Mouse (Mus musculus) left cerebral cortex, postnatal 4 days (tissue): ENCODE results near the gene Acad11. TPM values are rescaled to one million over a fixed set of nuclear protein-coding genes. Genes with fewer than 3 reads are reported as not detected.

ENCODE experiments used
- DNase-seq: peaks from one replicate; pipeline ENCODE4 v3.0.0-alpha.2; 2022
- intact Hi-C: fragments of 180-260 bp; cut with DNase I; formaldehyde crosslinking; loops from one replicate; pipeline ENCODE4 v1.15.1; 2025
- total RNA-seq, 2 experiments: library from RNA; stranded (reverse); gene quantifications; 2 replicates each; pipeline ENCODE4 v1.2.3; 2021

The Acad11 gene
- 1 to 10 TPM; 8.0 to 8.9 TPM for total RNA-seq

- intact Hi-C loops = no loop called here
- peak; percentile 81 for DNase-seq
These were observed at the start of gene Acad11 for GRCm38 (mm10) chr9:104063244-104063961. TSS of gene Acad11 (plus strand) at chr9:104063377.

- intact Hi-C loops = no loop called here
- DNase-seq = no peak
These were observed 48.7 kb upstream of the Acad11 start for GRCm38 (mm10) chr9:104014526-104014925.

DNA sequence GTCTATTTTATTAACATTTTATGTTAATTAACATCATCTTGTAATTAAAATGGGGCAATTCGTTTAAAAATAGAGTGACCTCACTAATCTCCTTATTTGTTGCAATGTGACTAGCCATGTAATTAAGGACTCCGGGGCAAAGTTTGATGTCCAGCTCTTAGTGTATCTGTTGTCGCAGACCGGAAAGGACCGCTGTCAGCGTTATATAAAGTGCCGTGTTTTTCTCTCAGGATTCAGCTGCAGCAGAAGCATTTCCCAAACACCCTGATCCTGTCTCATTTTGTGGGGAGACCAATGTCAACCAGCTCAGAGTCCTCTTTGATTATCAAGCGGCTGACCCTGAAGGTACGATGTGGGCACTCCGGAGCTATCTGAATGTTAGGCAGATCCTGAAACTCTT is 42.2 kb upstream of the Acad11 start:
- intact Hi-C loops = no loop called here
- DNase-seq = no peak

- DNase-seq = no peak
- intact Hi-C loops = no loop called here
These were observed 36.0 kb upstream of the Acad11 start for GRCm38 (mm10) chr9:104027186-104027585.

- intact Hi-C loops = no loop called here
- no peak for DNase-seq
These were observed 33.3 kb upstream of the Acad11 start for GRCm38 (mm10) chr9:104029861-104030260.

GRCm38 (mm10) chr9:104034231-104034630 is 28.9 kb upstream of the Acad11 start:
- intact Hi-C loops = no loop called here
- no peak for DNase-seq

DNA sequence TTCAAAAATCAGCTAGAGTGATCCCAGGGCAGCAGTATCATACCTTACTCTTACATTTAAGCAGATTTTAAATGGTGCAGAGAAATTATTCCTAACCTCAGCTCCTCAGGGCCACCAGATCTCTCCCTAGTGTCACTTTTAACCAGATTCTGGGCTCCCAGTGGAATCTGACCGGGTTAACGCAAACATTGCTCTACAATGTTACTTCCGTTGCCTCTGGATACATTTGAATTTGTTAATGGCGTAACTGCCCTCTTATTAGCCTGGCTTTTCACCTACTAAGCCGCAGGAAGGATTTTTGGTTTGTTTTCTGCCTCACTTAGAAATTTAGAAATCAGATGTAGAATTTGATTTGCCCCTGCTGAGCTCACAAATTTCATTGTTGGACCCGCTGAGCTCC is 28.5 kb upstream of the Acad11 start:
- DNase-seq = no peak
- intact Hi-C loops = no loop called here

- peak; percentile 82 for DNase-seq
- intact Hi-C loops = no loop called here
These were observed 27.7 kb upstream of the Acad11 start for GRCm38 (mm10) chr9:104035261-104036015.

DNA sequence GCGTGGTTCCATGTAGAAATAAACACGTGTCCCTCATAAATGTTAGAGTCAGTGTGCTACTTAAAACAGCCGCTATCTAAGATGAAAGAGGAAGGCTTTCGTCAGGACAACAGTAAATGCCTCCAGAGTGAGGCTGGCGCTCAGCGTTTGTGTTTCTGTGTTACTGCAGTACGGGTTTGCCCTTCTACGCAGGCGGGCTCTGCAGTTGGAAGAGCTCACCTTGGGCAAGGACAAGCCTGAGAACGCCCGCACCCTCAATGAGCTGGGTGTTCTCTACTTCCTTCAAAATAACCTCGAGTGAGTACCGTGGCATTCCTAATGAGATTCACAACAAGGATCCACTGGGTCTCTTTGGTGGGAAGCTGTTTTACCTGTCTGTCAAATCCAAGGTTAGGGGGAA is 24.9 kb upstream of the Acad11 start:
- intact Hi-C loops = no loop called here
- no peak for DNase-seq

DNA sequence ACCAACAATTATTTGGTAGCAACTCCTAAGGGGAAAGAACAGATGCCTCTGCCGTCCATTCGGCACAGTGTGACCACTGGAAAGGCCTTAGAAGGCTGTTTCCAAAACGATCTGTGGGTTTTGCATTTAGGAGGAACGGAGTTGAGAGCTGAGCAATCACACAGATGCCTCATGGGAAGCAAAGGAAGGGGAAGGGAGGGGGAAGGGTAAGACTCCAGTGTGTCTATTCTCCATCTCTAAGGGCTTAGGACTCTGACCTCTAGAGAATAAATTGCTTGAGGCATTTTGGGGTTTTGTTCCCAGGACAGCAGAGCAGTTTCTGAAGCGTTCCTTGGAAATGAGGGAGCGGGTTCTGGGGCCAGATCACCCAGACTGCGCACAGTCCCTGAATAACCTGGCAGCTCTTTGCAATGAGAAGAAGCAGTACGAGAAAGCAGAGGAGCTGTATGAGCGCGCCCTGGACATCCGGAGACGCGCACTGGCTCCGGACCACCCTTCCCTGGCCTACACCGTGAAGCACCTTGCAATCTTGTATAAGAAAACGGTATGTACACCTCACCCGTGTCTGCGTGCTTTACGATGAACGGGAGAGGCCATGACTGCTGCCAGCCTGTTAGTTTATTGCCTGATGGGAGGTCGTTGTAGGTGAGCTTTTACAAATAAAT is 24.0 kb upstream of the Acad11 start:
- intact Hi-C loops = no loop called here
- no peak for DNase-seq

GRCm38 (mm10) chr9:104039742-104040141 is 23.4 kb upstream of the Acad11 start:
- intact Hi-C loops = no loop called here
- no peak for DNase-seq

DNA sequence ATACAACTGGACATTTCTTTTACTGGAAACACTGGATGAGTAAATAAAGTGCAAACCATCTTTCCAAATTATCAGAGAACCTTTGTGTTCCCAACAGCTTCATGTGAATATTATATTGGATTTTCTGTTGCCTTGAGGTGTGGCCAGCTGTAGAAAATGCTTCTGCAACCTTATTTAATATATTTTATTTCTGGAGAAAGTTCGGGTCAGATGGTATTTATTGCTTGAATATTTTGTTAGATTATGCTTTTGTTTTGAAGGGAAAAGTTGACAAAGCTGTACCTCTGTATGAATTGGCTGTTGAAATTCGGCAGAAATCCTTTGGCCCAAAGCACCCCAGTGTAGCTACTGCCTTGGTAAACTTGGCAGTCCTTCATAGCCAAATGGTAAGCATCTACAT is 22.8 kb upstream of the Acad11 start, which contains the start of gene Gm28305:
Gm28305 (plus strand) TSS at position 301 of the 400 bp plus-strand sequence.
- intact Hi-C loops = no loop called here
- no peak for DNase-seq

- DNase-seq = no peak
- intact Hi-C loops = no loop called here
These were observed 19.5 kb upstream of the Acad11 start for GRCm38 (mm10) chr9:104043676-104044075.

DNA sequence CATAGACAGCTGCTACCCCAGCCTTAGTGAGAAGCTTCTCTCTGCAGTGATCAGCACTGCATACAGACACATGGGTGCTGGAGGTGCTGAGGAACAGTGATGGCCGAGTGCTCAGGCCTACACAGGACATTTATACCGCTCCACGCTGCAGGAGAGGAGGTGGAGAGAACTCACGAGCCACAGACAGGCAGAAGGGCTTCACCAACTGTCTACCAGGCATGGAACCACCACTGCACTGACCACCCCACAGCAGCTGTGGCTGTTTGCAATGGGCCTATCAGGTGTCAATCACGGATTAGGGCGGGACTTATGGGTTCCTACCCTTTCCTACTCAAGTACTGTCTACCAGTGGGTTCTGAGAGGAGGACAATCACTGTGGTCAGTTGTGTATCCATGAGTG is 12.1 kb upstream of the Acad11 start:
- intact Hi-C loops = loop anchor here (10.0 kb wide), 1 partner anchor 114 kb away; no protein-coding TSS in a partner anchor

GRCm38 (mm10) chr9:104062430-104063243 is 540 bp upstream of the Acad11 start, which contains the start of gene Uba5:
TSS of gene Uba5 (minus strand) at chr9:104063134.
- DNase-seq = peak; percentile 76
- intact Hi-C loops = no loop called here

More for the DNA sequence above, 12.1 kb upstream of the Acad11 start:
- DNase-seq = no peak

- intact Hi-C loops = no loop called here
These were observed 1.4 kb downstream of the Acad11 start for GRCm38 (mm10) chr9:104064571-104064970.

GRCm38 (mm10) chr9:104070241-104070640 is 7.1 kb downstream of the Acad11 start:
- no peak for DNase-seq
- intact Hi-C loops = no loop called here

More at GRCm38 (mm10) chr9:104064571-104064970, 1.4 kb downstream of the Acad11 start:
- DNase-seq = no peak

GRCm38 (mm10) chr9:104070863-104071604 is 7.9 kb downstream of the Acad11 start:
- intact Hi-C loops = no loop called here
- DNase-seq = no peak

- DNase-seq = no peak
- intact Hi-C loops = no loop called here
These were observed 12.6 kb downstream of the Acad11 start for GRCm38 (mm10) chr9:104075808-104076207.

DNA sequence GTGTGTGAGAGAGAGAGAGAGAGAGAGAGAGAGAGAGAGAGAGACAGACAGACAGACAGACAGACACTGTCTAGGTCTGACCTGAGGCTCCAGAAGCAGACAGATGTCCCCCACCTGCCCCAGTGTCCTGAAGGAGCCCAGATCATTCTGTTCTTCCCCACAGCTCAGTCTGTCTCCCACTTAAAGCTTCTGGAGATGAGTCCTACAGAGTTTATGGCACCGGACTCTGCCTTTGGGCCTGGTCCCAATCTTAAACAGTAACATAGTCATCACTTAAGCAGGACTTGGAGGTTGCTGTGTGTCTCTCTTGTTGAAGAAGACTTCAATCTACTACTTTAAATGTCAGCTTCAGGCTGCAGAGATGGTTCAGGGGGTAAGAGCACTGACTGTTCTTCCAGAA is 15.6 kb downstream of the Acad11 start:
- no peak for DNase-seq
- intact Hi-C loops = no loop called here
